In genomic region chr6:108254132-108255064, GRCm38 (mm10) we compare ENCODE assay signal across 17 mouse cellular contexts. TPM values are rescaled to one million over a fixed set of nuclear protein-coding genes. Genes with fewer than 3 reads are reported as not detected.
DNase-seq lines count a peak whose midpoint lies in the region; ATAC-seq and TF ChIP-seq lines count a peak whose summit lies in the region.
"Had no signal": no experiment of that assay in that cellular context is flagged by ENCODE, and none has a peak within 500 bp of the region (broad histone marks: within the 10 kb centered on the region; RNA-seq: fewer than 3 reads in every experiment).

No protein-coding gene starts in this region.

- no peak overlapping the region for H3K4me3 ChIP-seq in forebrain, embryonic 10.5 days
- H3K4me3 ChIP-seq in forebrain, embryonic 15.5 days: no peak overlapping the region
- H3K4me3 ChIP-seq in liver, adult 2 months (ENCODE audit: insufficient read depth, low read depth, low read length): no peak overlapping the region
- no peak overlapping the region for H3K4me3 ChIP-seq in kidney, embryonic 16.5 days (ENCODE audit: low read length)
- H3K4me3 ChIP-seq: erythroblast, embryonic 14.5 days; limb, embryonic 13.5 days had no signal

- H3K9me3 ChIP-seq in forebrain, embryonic 10.5 days: no peaks in the 10 kb centered on the region; the same call in 1 of the 2 replicates
- H3K9me3 ChIP-seq in forebrain, embryonic 15.5 days: no peaks in the 10 kb centered on the region
- H3K9me3 ChIP-seq in kidney, embryonic 16.5 days (ENCODE audit: low read length): no peaks in the 10 kb centered on the region
- H3K9me3 ChIP-seq: limb, embryonic 13.5 days had no signal

- no peak for ATAC-seq in forebrain, embryonic 15.5 days (replicated peaks)
- peak; percentile 57; the same call in 1 of the 2 replicates for ATAC-seq in kidney, embryonic 16.5 days (ENCODE audit: low FRiP score, low TSS enrichment)
- ATAC-seq: forebrain, embryonic 16.5 days; hindbrain, postnatal 0 days; liver, postnatal 0 days had no signal

- DNase-seq in forebrain, embryonic 10.5 days (ENCODE audit: extremely low spot score, low spot score): no peak
- peak; percentile 48 for DNase-seq in liver, adult 2 months (ENCODE audit: extremely low read depth, low read depth, low spot score)
- DNase-seq in liver: no peak
- no peak for DNase-seq in ovary, postnatal 36 days (ENCODE audit: low spot score)
- DNase-seq in frontal cortex, postnatal 25 days (ENCODE audit: low spot score in 2 of 2): no peak
- no peak for DNase-seq in ovary, adult 18-20 months (ENCODE audit: low spot score)
- DNase-seq: cerebellum, adult 2 months; liver, postnatal 0 days; right cerebral cortex, postnatal 4 days; thymus, postnatal 36 days had no signal

- H3K4me2 ChIP-seq in forebrain, embryonic 15.5 days (replicated peaks): no peak overlapping the region
- peak overlapping the region; percentile 3; the same call in 1 of the 2 replicates for H3K4me2 ChIP-seq in kidney, embryonic 16.5 days (replicated peaks; ENCODE audit: low read depth, low read length)
- H3K4me2 ChIP-seq: limb, embryonic 13.5 days; midbrain, embryonic 11.5 days had no signal

- no peaks in the 10 kb centered on the region for H3K27me3 ChIP-seq in forebrain, embryonic 10.5 days (ENCODE audit: poor library complexity, severe bottlenecking)
- no peaks in the 10 kb centered on the region for H3K27me3 ChIP-seq in forebrain, embryonic 15.5 days
- H3K27me3 ChIP-seq in liver, adult 2 months (ENCODE audit: control insufficient read depth, insufficient read depth, low read length): no peaks in the 10 kb centered on the region
- H3K27me3 ChIP-seq in kidney, embryonic 16.5 days (ENCODE audit: insufficient read depth, low read length): no peaks in the 10 kb centered on the region
- H3K27me3 ChIP-seq: limb, embryonic 13.5 days had no signal

- H3K79me2 ChIP-seq in liver, adult 2 months (ENCODE audit: control insufficient read depth, insufficient read depth, low read length): peaks cover 24% of the 10 kb centered on the region; the same call in 1 of the 2 replicates

- H3K9ac ChIP-seq in forebrain, embryonic 15.5 days (replicated peaks): no peak overlapping the region
- H3K9ac ChIP-seq in liver, adult 2 months (ENCODE audit: low read depth, low read length): no peak overlapping the region
- no peak overlapping the region for H3K9ac ChIP-seq in kidney, embryonic 16.5 days (replicated peaks; ENCODE audit: low read length)
- H3K9ac ChIP-seq: limb, embryonic 13.5 days; liver, postnatal 0 days had no signal

- H3K27ac ChIP-seq in forebrain, embryonic 10.5 days: 0 out of 2 replicates have a peak overlapping the region, but pooled peaks have one; percentile 21
- H3K27ac ChIP-seq in forebrain, embryonic 15.5 days (replicated peaks): no peak overlapping the region
- H3K27ac ChIP-seq in liver, adult 2 months (replicated peaks; ENCODE audit: insufficient read depth, low read depth, low read length): no peak overlapping the region
- H3K27ac ChIP-seq in kidney, embryonic 16.5 days (ENCODE audit: low read length): peak overlapping the region; percentile 89
- H3K27ac ChIP-seq: hindbrain, postnatal 0 days; limb, embryonic 13.5 days had no signal

- H3K36me3 ChIP-seq in forebrain, embryonic 10.5 days (replicated peaks): peaks cover 5% of the 10 kb centered on the region; the same call in 1 of the 2 replicates
- H3K36me3 ChIP-seq in forebrain, embryonic 15.5 days: no peaks in the 10 kb centered on the region
- no peaks in the 10 kb centered on the region for H3K36me3 ChIP-seq in liver, adult 2 months (ENCODE audit: control insufficient read depth, insufficient read depth, low read length)
- H3K36me3 ChIP-seq in kidney, embryonic 16.5 days (ENCODE audit: insufficient read depth, low read length): no peaks in the 10 kb centered on the region
- H3K36me3 ChIP-seq: limb, embryonic 13.5 days had no signal

- peaks cover 65% of the 10 kb centered on the region for H3K4me1 ChIP-seq in forebrain, embryonic 10.5 days
- H3K4me1 ChIP-seq in forebrain, embryonic 15.5 days: peaks cover 12% of the 10 kb centered on the region
- H3K4me1 ChIP-seq in liver, adult 2 months (ENCODE audit: control insufficient read depth, insufficient read depth, low read length): peaks cover 24% of the 10 kb centered on the region
- H3K4me1 ChIP-seq in kidney, embryonic 16.5 days (ENCODE audit: insufficient read depth, low read length): peaks cover 59% of the 10 kb centered on the region

- TF ChIP-seq CTCF in liver, adult 2 months (IDR thresholded peaks at IDR 0.05; ENCODE audit: low read depth, low read length): no peak

- WGBS in forebrain, embryonic 10.5 days: 75% methylated on average over 9 of the region's 9 CpGs
- WGBS in forebrain, embryonic 15.5 days: 80% methylated on average over 9 of the region's 9 CpGs
- 77% methylated on average over 9 of the region's 9 CpGs for WGBS in liver, adult 2 months
- WGBS in kidney, embryonic 16.5 days: 40% methylated on average over 9 of the region's 9 CpGs

- TF ChIP-seq POLR2A in liver, adult 2 months (IDR thresholded peaks at IDR 0.05; ENCODE audit: extremely low read depth, insufficient read depth, low read length): no peak

RNA-seq across cellular contexts. Expression of gene Itpr1, which starts 41.5 kb away (rescaled TPM):
- polyA plus RNA-seq in forebrain, embryonic 10.5 days (2016; fragmentation: Nextera tagmentation; extraction: Ambion mirVana): 11.6 and 11.9 TPM in 2 replicates
- 11.0 and 12.6 TPM in 2 replicates for polyA plus RNA-seq in forebrain, embryonic 15.5 days (2015; fragmentation: Nextera tagmentation; extraction: Ambion mirVana)
- total RNA-seq in liver, adult 2 months (2014; rRNA removed): 55.0 and 56.6 TPM in 2 replicates
- polyA plus RNA-seq in liver, adult 2 months (2012; rRNA removed): 6.9 and 9.2 TPM in 2 replicates
- polyA plus RNA-seq in kidney, embryonic 16.5 days (2015; fragmentation: Nextera tagmentation; extraction: Ambion mirVana): 24.6 and 25.2 TPM in 2 replicates

Comparison
In these comparisons a context has a peak if more than half of its experiments do, and no peak if none do; other contexts are left out.
1. H3K27ac ChIP-seq: peak in forebrain, embryonic 10.5 days (single experiment) and kidney, embryonic 16.5 days (single experiment); none in forebrain, embryonic 15.5 days (single experiment) and liver, adult 2 months (single experiment).